Mouse (Mus musculus): Measurements from ENCODE around the gene Rpl9-ps1. TPM values are rescaled to one million over a fixed set of nuclear protein-coding genes. Genes with fewer than 3 reads are reported as not detected.

The Rpl9-ps1 gene
- not detected for total RNA-seq (2021)
- long read RNA-seq, experiment 1, result 0 reads
- long read RNA-seq, experiment 2, result 0 reads

DNA sequence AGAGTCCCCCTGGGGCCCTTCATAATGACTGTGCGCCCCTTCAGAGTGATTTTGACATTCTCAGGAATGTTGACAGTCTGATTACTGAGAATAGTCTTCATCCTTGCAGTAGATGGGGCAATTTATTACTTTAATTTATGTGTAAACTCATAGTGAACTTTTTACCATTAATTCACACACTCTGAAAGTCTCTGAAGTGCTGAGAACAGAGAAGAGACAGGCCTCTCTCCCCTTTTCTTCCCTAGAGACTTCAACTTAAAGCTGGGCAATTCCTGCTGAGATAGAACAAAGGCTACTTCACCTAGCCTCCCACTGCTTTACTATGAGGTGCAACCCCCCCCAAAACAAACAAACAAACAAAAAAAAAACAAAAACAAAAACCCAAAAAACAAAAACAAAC is at the start of gene Rpl9-ps1:
Gene Rpl9-ps1, minus strand, starts transcription at position 101 of the 400 bp plus-strand sequence.
- no peak for DNase-seq

DNA sequence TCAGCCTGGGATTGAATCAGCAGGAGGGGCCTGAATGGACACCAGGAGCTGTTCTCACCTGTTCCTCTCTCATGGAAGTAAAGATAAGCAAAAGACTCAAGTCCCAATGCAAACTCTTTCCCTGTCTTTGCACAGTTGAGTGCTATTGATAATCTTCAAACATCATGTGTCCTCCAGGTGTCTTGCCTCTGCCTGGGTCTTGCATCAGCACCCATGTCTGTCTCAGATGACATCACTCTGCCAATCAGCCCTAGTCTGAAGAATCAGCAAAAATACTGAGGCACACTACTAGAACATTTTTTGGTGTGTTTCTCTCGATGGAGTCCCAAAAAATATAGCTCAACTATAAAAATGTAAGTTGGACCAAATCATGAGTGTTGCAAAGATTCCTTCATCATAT is 46.6 kb upstream of the Rpl9-ps1 start:
- no peak for DNase-seq

DNA sequence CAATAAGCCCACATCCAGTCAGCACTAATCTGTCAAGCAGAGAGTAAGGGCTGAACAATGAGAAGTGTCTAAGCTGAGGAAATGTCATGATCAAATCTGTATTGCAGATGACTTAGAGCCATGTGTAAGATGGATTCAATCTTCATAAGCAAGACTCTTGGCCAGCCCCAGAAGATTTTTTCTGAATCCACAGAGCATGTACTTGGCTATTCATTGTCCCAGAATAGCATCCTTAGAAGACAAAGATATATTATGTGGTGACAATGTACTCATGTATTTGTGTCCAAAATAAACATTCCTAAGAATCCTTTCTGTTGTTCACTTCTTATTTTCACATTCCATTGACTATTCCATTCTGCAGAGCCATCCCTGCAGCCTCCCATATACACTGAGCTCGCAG is 44.5 kb upstream of the Rpl9-ps1 start:
- no peak for DNase-seq

DNA sequence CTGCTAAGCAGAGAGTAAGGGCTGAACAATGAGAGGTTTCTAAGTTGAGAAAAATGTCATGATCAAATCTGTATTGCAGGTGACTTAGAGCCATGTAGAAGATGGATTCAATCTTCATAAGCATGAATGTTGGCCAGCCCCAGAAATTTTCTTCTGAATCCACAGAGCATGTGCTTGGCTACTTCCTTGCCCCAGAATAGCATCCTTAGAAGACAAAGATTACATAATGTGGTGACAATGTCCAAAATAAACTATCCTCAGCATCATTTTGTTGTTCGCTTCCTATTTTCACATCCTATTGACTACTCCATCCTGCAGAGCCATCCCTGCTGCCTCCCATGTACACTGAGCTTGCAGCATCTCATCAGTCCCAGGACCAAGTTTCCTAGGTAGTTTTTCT is 30.2 kb upstream of the Rpl9-ps1 start:
- DNase-seq, result no peak

DNA sequence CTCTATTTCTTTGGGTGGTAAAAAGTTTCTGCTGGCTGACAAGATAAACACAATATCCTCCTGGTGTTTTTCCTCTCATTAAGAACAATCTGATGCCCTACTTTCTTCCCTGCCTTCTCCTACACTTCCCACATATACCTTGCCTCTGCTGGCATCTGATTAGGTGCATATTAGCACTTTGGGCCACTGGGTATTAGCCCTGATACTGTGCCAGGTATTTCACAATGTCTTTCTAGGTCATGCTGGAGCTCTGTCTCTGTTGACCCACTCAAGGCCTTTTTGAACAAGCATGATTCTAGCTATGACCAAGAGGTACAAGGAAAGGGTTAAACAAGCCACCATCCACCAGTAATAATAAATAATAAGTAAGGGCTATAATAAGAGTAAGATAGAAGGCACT is 26.3 kb upstream of the Rpl9-ps1 start:
- no peak for DNase-seq

DNA sequence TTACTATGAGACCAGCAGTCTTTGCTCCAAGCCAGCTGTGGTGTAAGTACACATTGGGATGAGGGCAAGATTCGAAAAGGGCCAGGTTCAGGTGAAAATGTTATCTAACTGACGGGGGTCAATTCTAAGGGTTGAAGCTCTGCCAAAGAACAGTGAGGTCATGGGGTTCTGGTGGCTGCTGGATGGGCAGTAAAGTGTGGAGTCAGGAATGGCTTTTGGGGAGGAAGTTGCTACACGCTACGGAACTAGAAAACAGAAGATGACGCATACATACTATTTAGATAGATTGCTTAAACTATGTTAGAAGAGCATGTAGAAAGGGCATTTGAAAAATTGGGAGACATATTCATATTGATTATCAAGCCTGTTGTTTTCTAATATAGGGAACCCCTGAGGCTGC is 18.1 kb upstream of the Rpl9-ps1 start:
- no peak for DNase-seq

DNA sequence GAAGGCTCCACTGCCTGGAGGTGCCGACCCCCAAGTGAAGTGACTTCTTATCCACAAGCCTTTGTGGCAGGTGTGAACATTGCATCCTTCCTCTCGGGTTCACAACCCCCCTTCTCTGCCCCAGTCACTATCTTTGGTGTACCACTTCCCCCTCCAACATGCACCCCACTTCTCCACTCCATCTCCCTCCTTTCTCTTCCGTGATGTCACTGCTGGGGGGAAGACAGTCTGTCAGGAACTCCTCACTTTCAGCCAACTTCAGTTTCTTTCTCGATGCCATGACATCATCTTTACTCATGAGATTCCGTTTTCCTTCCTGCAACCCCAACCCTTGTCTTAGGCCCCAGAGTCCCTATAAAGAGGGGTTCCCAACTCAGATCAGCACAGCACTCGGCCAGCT is 16.8 kb upstream of the Rpl9-ps1 start, which contains the start of gene Ccl4:
Gene Ccl4, plus strand, starts transcription at position 381 of the 400 bp plus-strand sequence.
- DNase-seq, result no peak

DNA sequence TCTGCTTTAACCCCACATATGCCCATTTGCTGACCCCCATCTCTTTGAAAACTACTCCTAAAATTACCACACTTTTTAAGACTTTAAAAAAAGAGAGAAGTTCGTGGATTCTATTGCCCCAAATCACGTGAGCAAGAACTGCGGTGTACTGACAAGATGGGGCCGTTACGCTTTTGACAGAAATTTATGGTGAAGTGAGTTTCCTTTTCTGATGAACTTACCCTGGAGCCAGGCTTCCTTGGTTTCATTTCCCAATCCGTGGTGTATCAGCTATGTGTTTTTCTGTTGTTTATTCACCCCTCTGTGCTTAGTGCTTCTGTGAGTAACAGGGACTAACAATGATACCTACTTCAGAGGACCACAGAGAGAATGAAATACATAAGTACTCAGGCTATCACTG is 13.4 kb upstream of the Rpl9-ps1 start:
- DNase-seq, result no peak

DNA sequence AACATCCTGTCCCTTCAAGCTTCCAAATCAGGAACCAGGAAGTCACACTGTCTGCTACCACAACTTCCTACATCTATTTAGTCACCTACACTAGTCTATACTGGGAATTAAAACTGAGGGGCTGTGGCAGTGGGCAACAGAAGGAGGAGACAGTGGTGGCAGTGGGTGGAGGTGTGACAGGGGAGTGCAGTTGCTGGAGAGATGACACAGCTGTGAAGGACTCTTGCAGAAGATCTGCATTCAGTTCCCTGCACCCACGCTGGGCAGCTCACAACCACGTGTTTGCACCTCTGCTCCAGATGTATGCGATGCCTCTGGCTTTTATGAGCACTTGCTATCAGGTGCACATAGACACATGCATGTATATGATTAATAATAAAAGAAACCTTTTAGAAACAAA is 12.1 kb upstream of the Rpl9-ps1 start:
- DNase-seq, result no peak

DNA sequence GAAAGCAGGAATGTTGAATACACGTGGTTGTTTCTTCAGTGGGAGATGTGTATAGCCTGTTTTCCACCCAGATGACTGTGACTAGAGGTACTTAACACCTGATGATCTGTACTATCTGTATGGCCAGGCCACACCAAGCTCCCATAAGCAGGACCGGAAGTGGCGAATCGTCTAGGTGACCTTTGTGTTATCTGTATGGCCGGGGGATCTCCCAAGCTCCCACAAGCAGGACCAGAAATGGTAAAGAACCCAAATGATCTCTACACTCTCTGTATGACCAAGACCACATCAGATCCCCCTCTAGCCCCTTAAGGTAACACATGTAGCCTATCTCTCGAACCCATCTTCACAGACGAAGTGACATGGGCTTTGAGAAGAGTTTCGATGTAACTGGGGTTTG is 9.2 kb upstream of the Rpl9-ps1 start:
- DNase-seq, result no peak

DNA sequence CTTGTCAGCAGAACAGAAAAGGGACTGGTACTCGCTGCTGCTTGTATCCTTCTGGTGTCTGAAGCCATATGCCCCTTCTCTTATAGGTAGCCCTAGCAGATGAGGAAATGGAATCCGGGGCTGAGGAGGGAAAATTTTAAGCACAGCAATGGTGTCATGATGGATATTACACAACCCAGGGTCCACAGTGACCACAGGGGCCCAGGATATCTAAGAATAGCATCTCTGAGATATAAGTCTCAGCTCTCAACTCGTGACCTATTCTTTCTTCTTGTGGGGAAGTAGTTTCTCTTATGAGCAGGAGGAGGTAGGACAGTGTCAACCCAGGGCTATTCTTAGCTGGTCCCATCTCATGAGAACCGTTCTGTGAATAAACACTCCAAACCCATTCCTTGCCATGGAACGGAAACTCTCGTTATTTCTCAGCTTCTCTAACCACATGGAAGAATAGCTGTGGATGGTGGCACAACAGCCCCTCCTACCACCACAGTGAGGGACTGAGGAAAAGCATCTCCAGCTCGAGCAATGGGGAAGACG is 4.0 kb upstream of the Rpl9-ps1 start, which contains the start of gene Ccl3:
Gene Ccl3, minus strand, starts transcription at position 51 of the 537 bp plus-strand sequence.
- DNase-seq, result peak in 1 of 2 experiments; percentile 25

DNA sequence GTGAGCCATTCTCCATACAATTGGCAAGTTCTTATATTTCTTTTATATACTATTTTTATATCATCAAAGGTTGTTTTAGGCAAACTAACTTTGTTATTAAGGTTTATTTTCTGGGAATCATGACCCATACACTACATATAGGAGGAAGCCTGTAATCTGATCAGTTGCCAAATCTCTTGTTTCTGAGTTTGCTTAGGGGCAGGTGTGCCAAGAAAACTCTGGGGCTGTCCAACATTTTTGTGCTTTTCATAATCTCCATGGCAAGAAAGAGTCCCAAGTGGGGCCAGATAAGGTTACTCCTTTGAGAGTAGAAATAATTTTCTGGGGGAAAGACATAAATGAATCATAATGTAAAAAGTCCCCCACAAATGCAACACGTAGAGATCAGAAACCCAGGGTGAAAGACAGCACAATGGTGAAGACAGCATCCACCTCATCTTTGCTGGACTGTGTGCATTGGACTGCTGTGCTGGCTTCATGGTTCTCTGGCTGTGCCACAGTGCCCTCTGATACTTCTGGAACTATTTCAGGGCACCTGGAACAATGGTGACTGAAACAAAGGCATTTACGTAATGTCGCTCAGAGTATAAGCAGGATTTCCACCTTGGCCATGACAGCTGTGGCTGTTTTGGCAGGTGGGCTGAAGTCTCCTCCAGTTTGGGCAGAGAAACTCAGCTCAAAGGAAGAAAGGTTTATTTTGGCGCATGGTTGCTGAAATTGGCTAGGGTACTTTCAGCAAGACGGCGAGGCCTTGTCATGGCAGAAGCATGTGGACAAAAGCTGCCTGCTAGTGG is 1.1 kb upstream of the Rpl9-ps1 start:
- DNase-seq, result no peak

DNA sequence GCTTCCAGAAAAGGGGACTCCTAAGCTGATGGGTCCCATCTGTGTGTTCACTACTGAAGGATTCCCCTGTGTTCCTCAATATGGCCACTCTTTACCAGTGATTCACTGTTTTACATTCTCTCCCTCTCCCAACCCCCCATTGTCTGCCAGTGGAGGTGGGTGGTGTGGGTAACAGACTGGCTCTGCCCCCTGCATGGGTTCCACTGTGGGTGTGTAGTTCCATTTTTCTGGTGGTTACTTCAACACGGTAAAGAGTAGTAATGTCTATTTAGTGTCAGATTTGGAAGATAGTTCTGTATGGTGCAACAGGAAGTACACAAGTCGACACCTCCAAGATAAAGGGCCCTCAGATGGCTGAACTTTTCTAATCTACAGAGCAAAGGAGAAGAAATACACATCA is 4.2 kb downstream of the Rpl9-ps1 start:
- no peak for DNase-seq

DNA sequence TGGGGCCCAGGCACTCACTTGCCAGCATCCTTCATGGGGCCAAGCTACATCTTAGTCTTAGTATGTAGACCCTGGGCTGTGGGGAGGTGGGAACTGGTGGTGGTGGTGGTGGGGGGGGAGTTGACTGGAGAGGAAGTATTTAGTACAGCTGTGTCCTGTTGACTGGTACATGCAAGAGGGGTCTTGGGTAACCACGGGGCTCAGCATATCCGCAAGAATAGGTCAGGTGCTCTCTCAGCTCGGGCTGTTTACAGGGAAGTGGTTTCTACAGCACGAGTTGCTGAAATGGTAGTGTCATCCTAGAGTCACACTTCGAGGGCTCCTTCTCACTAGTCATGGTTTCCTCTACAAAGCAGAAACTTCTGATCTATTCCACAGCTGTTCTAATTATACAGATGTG is 5.3 kb downstream of the Rpl9-ps1 start:
- DNase-seq, result peak in 1 of 2 experiments; percentile 27

DNA sequence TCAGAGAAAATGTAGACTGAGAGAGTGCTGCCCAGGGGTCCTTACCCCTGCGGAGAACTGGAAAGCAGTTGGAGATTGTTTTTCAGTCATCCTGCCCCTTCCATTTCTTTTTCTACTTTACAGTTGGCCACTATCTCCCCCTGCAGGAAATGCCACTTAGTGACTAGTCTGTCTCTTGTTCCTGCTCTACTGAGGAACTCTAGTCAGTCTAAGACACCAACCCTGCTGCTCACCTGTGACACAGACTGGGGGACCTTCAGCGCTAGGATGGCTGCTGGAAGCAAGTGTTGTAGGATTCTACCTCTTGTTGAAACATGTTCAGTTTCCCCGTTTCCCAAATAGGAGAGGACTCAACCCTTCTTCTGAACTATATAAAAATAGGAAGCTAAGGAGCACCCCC is 5.9 kb downstream of the Rpl9-ps1 start:
- DNase-seq, result peak in 1 of 2 experiments; percentile 33

DNA sequence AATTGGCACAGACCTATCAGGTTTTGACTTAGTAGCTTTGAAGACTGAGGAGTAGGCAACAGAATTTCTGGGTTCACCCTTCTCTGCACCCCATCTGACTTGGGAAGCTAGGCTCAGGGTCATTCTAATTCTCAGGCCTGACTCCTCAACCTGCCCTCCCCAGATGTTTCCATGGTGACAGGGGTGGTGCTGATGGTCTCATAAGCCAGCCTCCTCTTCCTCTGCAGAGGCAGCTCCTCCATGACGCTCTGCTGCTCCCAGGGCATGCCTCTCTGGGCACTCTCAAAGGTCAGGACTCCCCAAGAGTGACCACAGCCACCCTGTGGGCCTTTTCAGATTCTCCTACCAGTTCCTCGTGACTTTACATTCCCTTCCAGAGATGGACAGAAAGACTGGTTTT is 6.5 kb downstream of the Rpl9-ps1 start:
- no peak for DNase-seq

DNA sequence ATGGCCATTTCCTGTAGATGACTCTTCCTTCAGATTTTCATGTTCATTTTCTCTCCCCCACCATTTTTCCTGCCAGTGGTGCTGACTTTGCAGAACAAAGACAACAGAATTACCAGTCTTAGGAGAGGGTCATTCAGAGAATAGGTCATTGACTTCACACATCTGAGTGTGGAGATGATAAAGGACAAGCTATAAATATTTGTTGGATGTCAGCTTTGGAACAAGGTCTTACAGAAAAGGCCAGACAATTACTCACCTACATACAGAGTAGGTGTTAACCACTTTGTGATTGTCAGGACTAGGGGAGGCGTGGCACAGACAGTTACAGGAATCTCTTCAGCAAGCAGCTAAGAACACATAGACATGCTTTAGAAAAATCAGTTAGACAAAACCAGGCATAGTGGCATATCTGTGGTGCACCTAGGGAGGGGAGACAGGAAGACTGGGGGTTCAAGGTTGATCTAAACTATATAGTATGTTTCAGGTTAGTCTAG is 8.6 kb downstream of the Rpl9-ps1 start:
- DNase-seq, result peak in 1 of 2 experiments; percentile 37

DNA sequence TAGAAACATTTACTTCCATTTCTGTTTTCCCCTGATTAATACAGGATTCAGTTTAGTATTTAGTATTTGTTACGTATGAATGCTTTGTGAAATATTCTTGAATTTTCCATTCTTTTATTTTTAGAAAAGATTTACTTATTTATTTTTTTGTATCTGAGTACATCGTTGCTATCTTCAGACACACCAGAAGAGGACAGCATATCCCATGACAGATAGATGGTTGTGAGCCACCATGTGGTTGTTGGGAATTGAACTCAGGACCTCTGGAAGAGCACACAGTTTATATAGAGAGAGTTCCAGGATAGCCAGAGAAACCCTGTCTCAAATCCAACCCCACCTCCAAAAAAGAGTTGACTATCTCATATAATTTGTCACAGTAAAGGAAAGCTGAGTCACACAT is 10.5 kb downstream of the Rpl9-ps1 start:
- DNase-seq, result no peak

DNA sequence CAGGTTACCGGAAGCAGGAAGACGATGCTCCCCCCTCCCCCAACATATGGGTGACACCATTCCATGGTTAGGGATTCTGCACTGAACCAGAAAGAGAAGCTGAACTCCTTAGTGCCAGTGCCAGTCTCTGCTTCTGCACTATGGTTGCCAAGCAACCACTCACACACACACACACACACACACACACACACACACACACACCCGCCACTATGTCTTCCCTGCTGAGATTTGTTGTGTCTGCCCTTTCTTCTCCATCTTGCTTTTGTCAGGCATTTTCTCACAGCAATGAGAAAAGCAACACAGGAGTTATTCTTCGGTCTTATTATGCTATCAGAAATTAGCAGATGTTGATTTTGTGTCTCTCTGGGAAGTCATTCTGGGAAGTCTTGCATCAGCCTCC is 11.0 kb downstream of the Rpl9-ps1 start:
- no peak for DNase-seq

DNA sequence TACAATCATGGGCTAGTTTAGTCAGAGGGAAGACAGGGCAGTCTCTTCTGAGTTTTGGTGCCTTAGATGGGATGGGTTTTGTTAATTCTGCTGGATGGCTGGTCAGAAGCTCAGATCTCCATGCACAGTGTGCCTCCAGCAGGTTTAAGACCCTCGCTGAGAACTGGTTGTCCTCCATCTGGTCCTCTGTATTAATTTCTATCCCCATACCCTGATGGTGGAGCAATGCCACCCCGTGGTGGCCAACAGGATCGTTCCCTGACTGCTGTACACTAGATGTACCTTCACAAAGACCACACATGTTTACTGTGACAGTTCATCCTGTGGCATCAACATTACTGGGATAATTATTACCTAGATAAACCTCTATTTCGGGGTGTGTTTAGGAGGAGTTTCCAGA is 12.7 kb downstream of the Rpl9-ps1 start:
- peak; percentile 40 to 49 for DNase-seq

DNA sequence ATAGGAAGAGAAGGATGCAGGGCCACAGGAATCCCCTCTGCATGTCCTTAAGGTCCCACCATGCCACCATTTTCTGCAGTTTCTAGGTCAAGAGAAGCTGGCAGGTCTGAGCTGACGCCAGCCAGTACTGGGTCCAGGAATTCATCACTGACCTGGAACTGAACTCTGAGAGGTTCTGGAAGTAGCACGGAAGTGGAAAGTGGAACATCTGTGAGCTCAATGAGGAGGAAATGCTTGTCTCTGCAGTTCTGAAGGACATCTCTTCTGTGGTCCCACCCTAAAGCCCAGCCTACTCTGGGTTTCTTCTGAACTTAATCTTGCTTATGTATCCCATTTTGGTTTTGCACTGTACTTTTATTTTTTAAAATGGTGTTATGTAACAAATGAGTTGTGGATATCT is 14.4 kb downstream of the Rpl9-ps1 start:
- DNase-seq, result peak in 1 of 2 experiments; percentile 64

DNA sequence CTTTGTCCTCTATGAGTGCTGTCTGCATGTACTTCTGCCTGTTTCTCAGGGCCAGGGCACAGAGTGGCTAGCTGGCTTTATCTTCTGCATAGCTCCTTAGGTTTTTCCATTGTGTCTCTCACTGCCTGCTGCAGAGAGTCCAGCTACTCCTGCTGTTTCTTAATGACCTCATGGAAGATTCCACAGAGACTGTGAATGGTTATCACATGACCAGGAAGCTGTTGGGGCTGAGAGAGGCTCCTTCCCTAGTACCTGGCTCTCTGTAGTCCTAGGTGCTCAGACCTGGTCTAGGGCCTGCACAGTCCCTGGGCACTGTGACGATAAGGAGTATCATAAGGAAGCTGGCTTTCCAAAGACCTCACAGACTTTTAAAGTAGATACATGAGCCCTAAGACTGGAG is 14.8 kb downstream of the Rpl9-ps1 start:
- DNase-seq, result no peak

DNA sequence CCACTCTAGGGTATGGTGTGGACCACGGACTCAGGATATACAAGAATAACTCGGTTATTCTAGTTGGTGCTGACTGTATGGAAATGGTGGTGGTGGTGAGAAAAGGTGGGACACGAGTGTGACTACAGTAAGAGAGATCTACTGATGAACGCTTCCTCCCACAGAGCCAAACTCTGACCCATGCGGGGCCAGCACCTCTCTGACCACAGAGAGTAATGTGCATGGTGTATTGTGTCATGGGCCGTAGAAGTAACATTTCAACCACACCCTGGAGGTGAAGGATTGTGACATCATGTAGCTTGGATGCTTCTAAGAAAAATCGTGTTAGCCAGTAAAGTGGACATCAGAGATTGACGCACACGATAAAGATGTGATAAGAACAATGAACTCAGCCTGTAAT is 16.6 kb downstream of the Rpl9-ps1 start:
- no peak for DNase-seq

DNA sequence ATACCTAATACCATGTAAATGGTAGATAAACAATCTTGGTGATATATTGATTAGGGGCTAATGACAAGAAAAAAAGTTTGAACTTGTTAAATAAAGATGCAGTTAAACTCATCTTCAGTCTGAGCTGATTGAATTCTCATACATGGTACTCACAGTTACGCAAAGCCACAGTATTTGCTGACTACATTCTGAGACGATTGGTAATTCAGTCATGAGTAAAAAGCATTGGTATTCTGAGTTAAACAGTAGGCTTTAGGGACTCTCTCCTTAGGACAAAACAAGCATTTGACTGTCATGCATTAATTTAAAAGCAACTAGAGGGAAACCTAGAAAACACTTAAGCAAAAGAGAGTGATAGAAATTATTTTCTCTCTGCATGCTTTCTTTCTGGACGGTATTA is 21.8 kb downstream of the Rpl9-ps1 start:
- no peak for DNase-seq
